Mouse (Mus musculus) CH12.LX (cell line): ENCODE measurements at regions not wholly inside any gene's neighbourhood (a gene's known extent, or its start where the extent isn't known, plus 50 kb on each side); places are given as distances from the start of the nearest gene placed in this dataset.

Source experiments
- DNase-seq: peaks from one replicate; pipeline ENCODE4 v3.0.0-alpha.2; 2013; ENCODE audit errors: extremely low read depth
- H3K27ac ChIP-seq: 2 replicates; pipeline ENCODE4 v1.5.1; 2012; ENCODE audit warnings: low read depth, mild to moderate bottlenecking, control low read depth, moderate library complexity; ENCODE audit not compliant: insufficient read depth
- H3K27me3 ChIP-seq: replicated peaks from 2 replicates; pipeline ENCODE3; 2012; ENCODE audit warnings: inconsistent platforms
- H3K36me3 ChIP-seq, 2 experiments: replicated peaks in 1 of 2; 2 replicates each; pipeline versions ENCODE3 to v1.6.1; 2012; ENCODE audit warnings: inconsistent platforms in 1 of 2, low read length in 1 of 2, mild to moderate bottlenecking in 1 of 2, mixed read lengths in 1 of 2, moderate library complexity in 1 of 2; ENCODE audit not compliant: control insufficient read depth in 1 of 2, insufficient read depth in 1 of 2
- H3K4me1 ChIP-seq, 2 experiments: 2 replicates each; pipeline ENCODE4 v1.6.1; 2012; ENCODE audit warnings: inconsistent platforms in 1 of 2, moderate library complexity in 1 of 2; ENCODE audit not compliant: insufficient read depth in 2 of 2, control insufficient read depth in 1 of 2
- H3K4me2 ChIP-seq: 2 replicates; pipeline ENCODE4 v1.6.1; 2012; ENCODE audit warnings: low read depth, mild to moderate bottlenecking, control low read depth; ENCODE audit not compliant: poor library complexity, insufficient read depth, severe bottlenecking
- H3K4me3 ChIP-seq, 3 experiments: fragments of 150-350 bp in 1 of 3; sonication (generic) in 1 of 3; replicated peaks in 1 of 3; 2 replicates each; pipeline versions ENCODE3 to v1.5.1; 2011 to 2012; ENCODE audit warnings: low read depth in 2 of 3, low read length in 2 of 3, mild to moderate bottlenecking in 2 of 3, moderate library complexity in 2 of 3, control low read depth in 1 of 3, improper control_type of control experiment in 1 of 3, inconsistent platforms in 1 of 3, mixed read lengths in 1 of 3; ENCODE audit not compliant: poor library complexity in 1 of 3
- H3K79me2 ChIP-seq: replicated peaks from 2 replicates; pipeline ENCODE4 v1.6.1; 2012; ENCODE audit warnings: mild to moderate bottlenecking, moderate library complexity; ENCODE audit not compliant: control insufficient read depth, poor library complexity, insufficient read depth, severe bottlenecking; ENCODE audit errors: extremely low read depth
- H3K9ac ChIP-seq: 2 replicates; pipeline ENCODE4 v1.6.1; 2012; ENCODE audit warnings: low read depth, mild to moderate bottlenecking, control low read depth, moderate library complexity; ENCODE audit not compliant: insufficient read depth
- H3K9me3 ChIP-seq: replicated peaks from 2 replicates; pipeline ENCODE3; 2012; ENCODE audit warnings: low read length, inconsistent platforms, mixed read lengths
- CTCF ChIP-seq, 2 experiments: IDR thresholded peaks in 1 of 2; conservative IDR thresholded peaks in 1 of 2; 2 replicates each; pipeline ENCODE4 v1.5.1; 2011 to 2012; ENCODE audit warnings: low read depth in 2 of 2, low read length in 2 of 2, improper control_type of control experiment in 1 of 2, inconsistent platforms in 1 of 2, mild to moderate bottlenecking in 1 of 2, moderate library complexity in 1 of 2
- E2F4 ChIP-seq: IDR thresholded peaks from 2 replicates; pipeline ENCODE4 v1.6.1; 2011; ENCODE audit warnings: low read depth, low read length, improper control_type of control experiment; ENCODE audit not compliant: insufficient replicate concordance
- ELF1 ChIP-seq: IDR thresholded peaks from 2 replicates; pipeline ENCODE4 v1.6.1; 2014; ENCODE audit warnings: low read depth, mild to moderate bottlenecking, inconsistent platforms, low read length, improper control_type of control experiment
- ETS1 ChIP-seq: conservative IDR thresholded peaks from 2 replicates; pipeline ENCODE4 v1.6.1; 2012; ENCODE audit warnings: low read depth, mild to moderate bottlenecking, inconsistent platforms, low read length, improper control_type of control experiment, moderate library complexity
- IRF4 ChIP-seq: IDR thresholded peaks from 2 replicates; pipeline ENCODE4 v1.6.1; 2014; ENCODE audit warnings: low read depth, mild to moderate bottlenecking, inconsistent platforms, low read length, improper control_type of control experiment
- KAT2A ChIP-seq: IDR thresholded peaks from 2 replicates; pipeline ENCODE4 v1.6.1; 2012; ENCODE audit warnings: low read length, improper control_type of control experiment, inconsistent platforms; ENCODE audit not compliant: insufficient replicate concordance
- MAFK ChIP-seq: IDR thresholded peaks from 2 replicates; pipeline ENCODE4 v1.6.1; 2011; ENCODE audit warnings: low read length, improper control_type of control experiment; ENCODE audit not compliant: insufficient replicate concordance
- MAX ChIP-seq: IDR thresholded peaks from 2 replicates; pipeline ENCODE4 v1.6.1; 2011; ENCODE audit warnings: low read length, improper control_type of control experiment
- MAZ ChIP-seq: IDR thresholded peaks from 2 replicates; pipeline ENCODE4 v1.6.1; 2012; ENCODE audit warnings: low read depth, mild to moderate bottlenecking, inconsistent platforms, low read length, improper control_type of control experiment, moderate library complexity
- MYC ChIP-seq: IDR thresholded peaks from 2 replicates; pipeline ENCODE4 v1.6.1; 2011; ENCODE audit warnings: low read depth, mild to moderate bottlenecking, improper control_type of control experiment, low read length
- NELFE ChIP-seq: IDR thresholded peaks from 2 replicates; pipeline ENCODE4 v1.6.1; 2011; ENCODE audit warnings: low read depth, low read length, improper control_type of control experiment
- NRF1 ChIP-seq: IDR thresholded peaks from 2 replicates; pipeline ENCODE4 v1.6.1; 2014; ENCODE audit warnings: low read depth, mild to moderate bottlenecking, inconsistent platforms, low read length, improper control_type of control experiment, moderate library complexity
- PAX5 ChIP-seq: IDR thresholded peaks from 2 replicates; pipeline ENCODE4 v1.6.1; 2012; ENCODE audit warnings: low read length, inconsistent platforms, mixed read lengths
- POLR2AphosphoS2 ChIP-seq: IDR thresholded peaks from 2 replicates; pipeline ENCODE4 v1.6.1; 2011; ENCODE audit warnings: low read depth, low read length, improper control_type of control experiment
- RAD21 ChIP-seq: IDR thresholded peaks from 2 replicates; pipeline ENCODE4 v1.6.1; 2011; ENCODE audit warnings: low read depth, mild to moderate bottlenecking, low read length, improper control_type of control experiment, moderate library complexity
- RCOR1 ChIP-seq: conservative IDR thresholded peaks from 2 replicates; pipeline ENCODE4 v1.6.1; 2012; ENCODE audit warnings: low read depth, mild to moderate bottlenecking, inconsistent platforms, low read length, improper control_type of control experiment
- UBTF ChIP-seq: IDR thresholded peaks from 2 replicates; pipeline ENCODE4 v1.6.1; 2012; ENCODE audit warnings: low read depth, mild to moderate bottlenecking, inconsistent platforms, low read length, improper control_type of control experiment, moderate library complexity
- USF1 ChIP-seq: IDR thresholded peaks from 2 replicates; pipeline ENCODE4 v1.6.1; 2014; ENCODE audit warnings: low read depth, mild to moderate bottlenecking, inconsistent platforms, low read length, improper control_type of control experiment
- USF2 ChIP-seq: conservative IDR thresholded peaks from 2 replicates; pipeline ENCODE4 v1.6.1; 2011; ENCODE audit warnings: low read depth, low read length, improper control_type of control experiment
- ZKSCAN1 ChIP-seq: IDR thresholded peaks from 2 replicates; pipeline ENCODE4 v1.6.1; 2012; ENCODE audit warnings: low read depth, inconsistent platforms, low read length, improper control_type of control experiment, borderline replicate concordance
- ZMIZ1 ChIP-seq: IDR thresholded peaks from 2 replicates; pipeline ENCODE4 v1.6.1; 2012; ENCODE audit warnings: low read depth, mild to moderate bottlenecking, inconsistent platforms, low read length, improper control_type of control experiment
- ZNF384 ChIP-seq: IDR thresholded peaks from 2 replicates; pipeline ENCODE4 v1.6.1; 2012; ENCODE audit warnings: low read depth, low read length, improper control_type of control experiment, inconsistent platforms
- dilution Hi-C: fragments of 300-500 bp; cut with MboI; formaldehyde crosslinking; loops from 2 replicates; pipeline ENCODE4 v1.14.3; 2020; ENCODE audit warnings: low sequenced_read_pairs; ENCODE audit not compliant: extremely low pct_unique_long_range_greater_than_20kb, extremely low pct_ligation_motif_present
- in situ Hi-C: fragments of 300-500 bp; cut with MboI; formaldehyde crosslinking; loops from 3 replicates; pipeline ENCODE4 v1.14.3; 2019; ENCODE audit warnings: low sequenced_read_pairs, low pct_ligation_motif_present, low pct_unique_long_range_greater_than_20kb, mixed read lengths

GRCm38 (mm10) chr16:76680061-76680911, 306.7 kb upstream of the Nrip1 start:
- H3K79me2 ChIP-seq, result no peaks in the 10 kb centered on the region
- H3K36me3 ChIP-seq, result no peaks in the 10 kb centered on the region
- H3K27me3 ChIP-seq, result no peaks in the 10 kb centered on the region
- no peak overlapping the region for H3K4me3 ChIP-seq
- TF ChIP-seq NELFE (no peak), RAD21 (no peak), RCOR1 (no peak), NRF1 (no peak)
- H3K4me2 ChIP-seq, result no peak overlapping the region
- no peak overlapping the region for H3K9ac ChIP-seq
- dilution Hi-C loops, result no loop called here
- no peaks in the 10 kb centered on the region for H3K4me1 ChIP-seq
- no peak overlapping the region for H3K27ac ChIP-seq
- no peak for DNase-seq
- H3K9me3 ChIP-seq, result peaks cover 80% of the 10 kb centered on the region
- in situ Hi-C loops, result no loop called here

DNA sequence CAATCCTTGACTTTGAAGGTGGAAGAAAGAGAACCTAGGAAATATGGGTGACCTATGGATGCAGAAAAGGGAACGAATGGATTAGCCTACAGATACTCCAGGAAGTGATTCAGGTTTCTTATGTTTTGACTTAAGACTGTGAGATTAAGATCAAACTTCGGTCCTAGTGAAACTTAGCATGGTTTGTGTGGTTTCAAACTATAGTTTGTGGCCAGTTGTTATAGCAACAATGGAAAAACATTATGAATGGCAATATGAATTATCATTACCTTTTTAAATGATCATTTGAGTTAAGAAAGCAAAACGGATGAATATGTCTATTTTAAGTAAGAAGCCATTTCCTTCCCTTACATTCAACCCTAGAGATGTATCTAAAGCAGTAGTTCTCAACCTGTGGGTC, 305.3 kb upstream of the Nrip1 start:
- H3K4me1 ChIP-seq, result no peaks in the 10 kb centered on the region
- no peak for TF ChIP-seq IRF4
- no peak for TF ChIP-seq MAZ
- TF ChIP-seq E2F4, result no peak
- TF ChIP-seq ZMIZ1, result no peak
- no peak for TF ChIP-seq RCOR1
- TF ChIP-seq ZNF384, result no peak
- H3K36me3 ChIP-seq, result no peaks in the 10 kb centered on the region
- H3K27me3 ChIP-seq, result no peaks in the 10 kb centered on the region
- H3K79me2 ChIP-seq, result no peaks in the 10 kb centered on the region
- in situ Hi-C loops (no loop called here), dilution Hi-C loops (no loop called here)
- H3K9ac ChIP-seq, result no peak overlapping the region
- peaks cover 72% of the 10 kb centered on the region for H3K9me3 ChIP-seq
- no peak overlapping the region for H3K4me2 ChIP-seq
- no peak overlapping the region for H3K27ac ChIP-seq
- H3K4me3 ChIP-seq, result no peak overlapping the region
- no peak for DNase-seq

DNA sequence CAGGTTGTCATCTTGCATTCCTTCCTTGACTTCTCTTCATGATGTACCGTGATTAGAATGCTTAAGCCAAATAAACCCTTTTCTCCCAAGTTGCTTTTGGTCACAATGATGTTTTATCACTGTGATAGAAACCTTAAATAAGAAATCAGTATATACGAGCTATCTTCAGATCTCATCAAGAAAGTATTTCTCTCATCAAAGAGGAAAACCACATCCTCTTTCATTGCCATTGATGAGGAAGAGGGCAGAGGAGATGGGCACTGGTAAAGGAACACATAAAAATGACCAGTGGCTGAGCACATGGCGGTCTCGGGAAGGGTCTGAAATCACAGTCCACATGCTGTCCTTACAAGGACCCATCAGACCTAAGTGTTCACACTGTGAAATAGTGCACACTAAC, 296.2 kb upstream of the Nrip1 start:
- dilution Hi-C loops (no loop called here), in situ Hi-C loops (no loop called here)
- no peaks in the 10 kb centered on the region for H3K36me3 ChIP-seq
- no peak for DNase-seq
- no peaks in the 10 kb centered on the region for H3K4me1 ChIP-seq
- no peak overlapping the region for H3K4me2 ChIP-seq
- no peaks in the 10 kb centered on the region for H3K79me2 ChIP-seq
- no peak overlapping the region for H3K4me3 ChIP-seq
- no peak overlapping the region for H3K27ac ChIP-seq
- TF ChIP-seq ETS1 (no peak), IRF4 (no peak), KAT2A (no peak), MAFK (no peak), USF1 (no peak), PAX5 (no peak), CTCF (conservative IDR thresholded peaks at IDR 0.05 in 1 of 2, IDR thresholded peaks at IDR 0.05 in 1 of 2; ENCODE audit: low read depth in 2 of 2, low read length in 2 of 2) (no peak), USF2 (no peak), POLR2AphosphoS2 (no peak), ZNF384 (no peak), MAX (no peak), ZKSCAN1 (no peak), MYC (no peak), UBTF (no peak), E2F4 (no peak), MAZ (no peak), ELF1 (no peak)
- no peaks in the 10 kb centered on the region for H3K27me3 ChIP-seq
- H3K9ac ChIP-seq, result no peak overlapping the region
- peaks cover 49% of the 10 kb centered on the region for H3K9me3 ChIP-seq
